Mouse (Mus musculus) layer of hippocampus, postnatal 36 days (tissue): Measurements from ENCODE around the gene Krtap16-1. TPM values are rescaled to one million over a fixed set of nuclear protein-coding genes. Genes with fewer than 3 reads are reported as not detected.

ENCODE experiments used
- DNase-seq, 2 experiments: peaks; one replicate each; pipeline ENCODE4 v3.0.0; 2022
- total RNA-seq, 2 experiments: library from RNA; stranded (reverse); gene quantifications; 2 replicates each; pipeline ENCODE4 v1.2.3; 2021

Krtap16-1 gene
- total RNA-seq, 2 experiments from 2014 or later, result not detected

- DNase-seq, result no peak
These were observed 38.2 kb downstream of the Krtap16-1 start, which contains the start of gene Krtap9-5 for GRCm38 (mm10) chr11:99948175-99948574. Gene Krtap9-5 (plus strand): TSS chr11:99948475.

GRCm38 (mm10) chr11:99937751-99938264 lies 48.6 kb downstream of the Krtap16-1 start:
- DNase-seq, result no peak

DNA sequence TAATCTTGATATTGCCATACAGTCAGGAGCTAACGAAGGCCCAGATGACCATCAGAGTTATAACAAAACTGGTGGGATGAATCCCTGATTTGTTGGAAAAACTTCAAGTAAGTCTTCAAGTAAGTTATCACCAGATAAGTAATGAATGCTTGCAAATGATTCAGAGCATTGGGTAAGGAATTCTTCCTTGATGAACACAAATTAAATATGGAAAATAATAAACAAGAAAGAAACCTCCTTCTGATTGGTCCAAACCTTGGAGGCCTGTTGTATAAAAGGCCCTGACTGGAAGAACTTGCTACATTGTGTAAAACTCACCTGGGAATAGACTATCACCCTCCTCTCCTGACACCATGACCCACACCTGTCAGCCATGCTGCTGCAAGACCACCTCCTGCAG lies 50.4 kb downstream of the Krtap16-1 start, which contains the start of gene Krtap31-2:
Krtap31-2 (plus strand) TSS at position 301 of the 400 bp plus-strand sequence.
- DNase-seq, result no peak

Other genes starting within 250 kb of the Krtap16-1 start
- not detected for gene Gm11595, start 213.7 kb downstream of the Krtap16-1 start, total RNA-seq
- not detected for gene Krtap4-8, start 205.9 kb downstream of the Krtap16-1 start, total RNA-seq
- gene Krtap4-9, start 201.4 kb downstream of the Krtap16-1 start, total RNA-seq, result not detected
- not detected for gene Gm11596, start 193.1 kb downstream of the Krtap16-1 start, total RNA-seq
- not detected for gene Gm11569, start 187.7 kb downstream of the Krtap16-1 start, total RNA-seq
- not detected for gene Gm11554, start 182.2 kb downstream of the Krtap16-1 start, total RNA-seq
- gene Krtap4-13, start 176.7 kb downstream of the Krtap16-1 start, total RNA-seq, result not detected
- not detected for gene Gm11564, start 170.9 kb downstream of the Krtap16-1 start, total RNA-seq
- not detected for gene 2300003K06Rik, start 148.5 kb downstream of the Krtap16-1 start, total RNA-seq
- not detected for gene Krtap4-16, start 135.0 kb downstream of the Krtap16-1 start, total RNA-seq
- not detected for gene Gm11568, start 128.7 kb downstream of the Krtap16-1 start, total RNA-seq
- gene Gm11559, start 122.1 kb downstream of the Krtap16-1 start, total RNA-seq, result not detected
- gene Krtap9-1, start 113.2 kb downstream of the Krtap16-1 start, total RNA-seq, result not detected
- gene Gm11567, start 107.4 kb downstream of the Krtap16-1 start, total RNA-seq, result not detected
- gene Krtap31-1, start 78.7 kb downstream of the Krtap16-1 start, total RNA-seq, result not detected
- not detected for gene Gm11565, start 71.8 kb downstream of the Krtap16-1 start, total RNA-seq
- not detected for gene Krtap31-2, start 50.3 kb downstream of the Krtap16-1 start, total RNA-seq
- gene Krtap9-5, start 38.1 kb downstream of the Krtap16-1 start, total RNA-seq, result not detected
- gene Krtap29-1, start 7.5 kb downstream of the Krtap16-1 start, total RNA-seq, result not detected
- gene Krtap17-1, start 7.4 kb upstream of the Krtap16-1 start, total RNA-seq, result not detected
- gene Krt33a, start 29.6 kb upstream of the Krtap16-1 start, total RNA-seq, result not detected
- not detected for gene Krt33b, start 43.3 kb upstream of the Krtap16-1 start, total RNA-seq
- not detected for gene Krt34, start 55.0 kb upstream of the Krtap16-1 start, total RNA-seq
- gene Krt31, start 64.0 kb upstream of the Krtap16-1 start, total RNA-seq, result not detected
- not detected for gene Krt32, start 101.6 kb upstream of the Krtap16-1 start, total RNA-seq
- not detected for gene Krt35, start 109.6 kb upstream of the Krtap16-1 start, total RNA-seq
- not detected for gene Krt36, start 119.0 kb upstream of the Krtap16-1 start, total RNA-seq
- gene Krt13, start 135.0 kb upstream of the Krtap16-1 start, total RNA-seq, result not detected
- under 1 TPM; 0.23 to 0.40 TPM for gene Krt15, start 149.3 kb upstream of the Krtap16-1 start, total RNA-seq
- under 1 TPM; 0.23 to 0.52 TPM for gene Krt19, start 162.1 kb upstream of the Krtap16-1 start, total RNA-seq
- 1 to 10 TPM; 2.5 to 2.7 TPM for gene Krt9, start 206.6 kb upstream of the Krtap16-1 start, total RNA-seq
- not detected for gene Krt14, start 221.0 kb upstream of the Krtap16-1 start, total RNA-seq